Mouse (Mus musculus) liver (tissue): ENCODE data around the gene Lck.

Experiments used
- DNase-seq: peaks from one replicate; pipeline ENCODE4 v3.0.0-alpha.2; 2020; ENCODE audit warnings: mixed read lengths

Lck gene

DNA sequence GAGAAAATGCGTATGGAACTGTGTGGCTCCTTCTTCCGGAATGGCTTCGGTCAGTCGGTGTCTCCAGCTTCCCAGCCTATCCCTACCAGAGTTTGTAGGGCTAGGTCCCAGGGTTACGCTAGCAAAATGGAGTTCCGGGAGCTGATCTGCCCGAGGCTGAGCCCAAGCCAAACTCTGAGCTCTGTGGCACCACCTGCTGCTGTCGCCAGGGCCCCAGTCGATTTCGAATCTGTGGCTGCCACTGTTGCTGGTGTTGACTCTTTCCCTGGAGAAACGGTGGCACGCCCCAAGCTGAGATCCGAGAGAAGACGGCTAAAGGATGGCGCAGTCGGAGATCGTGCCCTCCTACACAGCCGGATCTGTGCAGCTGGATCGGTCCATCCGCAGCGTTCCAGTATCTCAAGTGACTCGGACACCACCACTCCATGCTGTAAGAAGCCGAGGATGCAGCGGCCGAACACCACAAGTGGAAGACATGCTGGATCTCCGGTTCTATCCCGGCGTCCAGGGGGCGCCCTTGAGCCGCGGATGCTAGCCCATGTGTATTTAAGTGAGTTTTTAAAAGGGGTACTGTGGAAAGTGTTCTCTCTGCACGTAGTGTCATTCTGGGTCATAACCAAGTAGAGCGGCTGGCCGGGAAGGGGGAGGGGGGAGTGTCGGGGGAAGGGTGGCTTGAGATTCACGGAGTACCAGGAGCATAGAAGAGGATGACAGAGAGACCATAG, 11.6 kb upstream of the Lck start:
- DNase-seq, result peak; percentile 92

GRCm38 (mm10) chr4:129584370-129584769, 10.9 kb upstream of the Lck start:
- DNase-seq, result no peak

DNA sequence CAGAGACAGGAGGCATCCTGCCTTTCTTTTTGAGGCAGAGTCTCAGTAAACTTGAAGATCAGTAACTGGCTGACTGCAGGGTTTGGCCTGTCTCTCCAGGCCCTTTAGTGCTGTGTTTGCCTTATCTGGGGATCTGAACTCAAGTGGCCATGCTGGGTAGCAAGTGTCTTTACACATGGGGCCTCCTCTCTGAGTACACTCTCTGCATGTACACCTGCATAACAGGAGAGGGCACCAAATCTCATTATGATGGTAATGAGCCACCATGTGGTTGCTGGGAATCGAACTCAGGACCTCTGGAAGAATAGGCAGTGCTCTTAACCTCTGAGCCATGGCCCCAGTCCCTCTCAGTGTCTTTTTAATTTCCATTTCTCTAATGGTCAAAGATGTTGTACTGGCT, 8.8 kb upstream of the Lck start:
- DNase-seq, result no peak

GRCm38 (mm10) chr4:129580347-129580746, 6.9 kb upstream of the Lck start:
- no peak for DNase-seq

DNA sequence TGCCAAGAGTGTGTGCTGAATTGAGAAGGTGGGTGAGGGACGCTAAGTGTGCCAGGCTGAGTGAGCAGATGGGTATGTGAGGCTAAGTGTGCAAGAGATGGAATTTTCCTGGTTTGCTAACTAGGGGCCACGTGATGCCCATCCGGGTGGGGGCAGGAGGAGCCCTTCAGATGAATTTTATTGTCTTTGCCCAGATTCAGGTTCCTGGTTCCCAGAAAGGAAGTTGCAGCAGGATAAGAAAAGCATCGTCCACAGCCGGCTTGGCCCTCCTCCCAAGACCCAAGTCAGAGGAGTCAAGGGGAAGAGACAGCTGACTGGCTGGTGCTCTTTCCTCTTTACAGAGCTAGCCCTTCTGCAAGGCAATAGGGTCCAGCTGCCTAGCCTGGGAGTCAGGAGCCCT, 5.0 kb upstream of the Lck start, which contains the start of gene Fam167b:
Gene Fam167b, minus strand, starts transcription at position 84 of the 400 bp plus-strand sequence.
- DNase-seq, result no peak

- no peak for DNase-seq
Observed at GRCm38 (mm10) chr4:129577688-129578087, 4.2 kb upstream of the Lck start.

DNA sequence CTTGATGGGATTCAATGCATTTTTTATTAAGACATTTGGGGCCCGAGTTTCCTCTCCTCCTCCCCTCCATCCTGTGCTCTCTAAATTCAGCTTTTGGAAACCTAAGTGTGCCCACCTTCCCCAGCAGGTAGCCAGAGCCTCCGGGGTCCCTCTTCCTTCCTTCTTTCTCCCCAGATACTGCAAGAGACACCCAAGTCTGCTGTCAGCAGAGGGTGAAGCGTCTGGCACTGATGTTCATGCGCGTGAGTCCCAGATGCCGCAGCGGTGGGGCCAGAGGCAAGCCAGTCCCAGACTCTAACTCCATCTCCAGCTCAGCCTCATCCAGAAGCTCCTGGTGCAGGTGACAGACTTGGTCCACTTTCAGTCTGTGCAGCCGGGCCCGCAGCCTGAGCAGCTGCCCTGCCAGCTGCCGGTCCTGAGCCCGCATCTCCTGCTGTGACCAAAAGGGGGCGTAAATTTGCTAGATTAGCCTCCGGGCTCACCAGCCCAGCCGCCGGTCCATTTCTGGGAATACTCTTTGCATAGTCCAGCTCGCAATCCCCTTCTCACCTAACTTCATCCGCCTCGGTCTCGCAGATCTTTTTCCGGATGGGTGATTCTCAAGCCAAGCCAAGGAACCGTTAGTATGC, 3.5 kb upstream of the Lck start:
- peak; percentile 79 for DNase-seq

GRCm38 (mm10) chr4:129575171-129575844, 1.9 kb upstream of the Lck start:
- DNase-seq, result peak; percentile 35

DNA sequence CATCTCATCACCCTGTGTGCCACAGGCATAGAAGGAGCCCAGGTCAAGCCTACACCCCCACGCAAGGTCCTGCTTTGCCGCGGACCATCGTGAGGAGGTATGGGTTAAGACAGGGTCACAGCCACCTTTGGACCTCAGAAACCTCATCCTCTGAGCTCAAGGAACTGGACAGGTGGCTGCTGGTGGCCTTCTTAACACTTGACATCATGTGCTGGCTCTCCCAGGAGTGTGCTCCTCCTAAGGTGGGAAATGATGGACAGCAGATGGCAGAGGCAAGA, 409 bp downstream of the Lck start:
- DNase-seq, result no peak

DNA sequence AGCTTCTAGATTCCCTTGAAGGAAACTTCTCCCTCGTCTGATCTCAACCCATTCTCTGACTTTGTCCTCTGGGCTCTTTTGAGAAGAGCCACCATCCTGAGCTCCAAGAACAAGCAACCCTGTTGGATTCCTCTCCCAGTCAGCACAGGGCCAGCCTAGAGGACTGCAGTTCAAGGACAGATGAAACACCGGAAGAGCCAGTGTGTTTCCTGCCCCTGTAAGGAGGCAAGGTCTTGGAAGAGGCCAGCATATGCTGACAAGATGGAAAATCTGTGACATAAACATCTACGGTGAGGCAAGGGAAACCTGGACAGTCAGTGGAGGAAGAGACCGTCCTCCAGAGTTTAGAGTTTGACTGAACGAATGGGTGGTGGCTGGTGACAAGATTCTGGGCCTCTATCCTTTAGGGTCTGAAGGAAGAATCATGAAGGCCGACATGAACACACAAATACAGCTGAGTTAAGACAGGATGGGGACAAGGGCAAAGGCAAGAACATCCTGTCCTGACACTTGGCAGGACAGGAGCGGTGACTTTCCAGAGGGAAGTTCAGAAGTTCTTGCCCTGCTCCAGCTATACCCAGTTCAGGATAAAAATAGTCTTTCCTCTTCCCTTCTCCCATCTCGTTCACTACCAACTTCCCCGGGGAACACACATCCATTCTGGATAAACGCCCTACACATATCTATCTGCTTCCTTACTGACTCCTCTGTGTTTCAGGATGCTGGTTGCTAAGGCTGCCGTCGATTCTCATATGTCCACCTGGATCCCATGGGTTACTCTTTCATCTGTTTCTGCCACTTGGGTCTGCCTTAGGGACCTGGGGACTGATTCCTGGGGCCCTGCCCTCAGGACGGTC, 977 bp downstream of the Lck start:
- DNase-seq, result no peak

- no peak for DNase-seq
Observed at GRCm38 (mm10) chr4:129571551-129572084, 1.8 kb downstream of the Lck start.

DNA sequence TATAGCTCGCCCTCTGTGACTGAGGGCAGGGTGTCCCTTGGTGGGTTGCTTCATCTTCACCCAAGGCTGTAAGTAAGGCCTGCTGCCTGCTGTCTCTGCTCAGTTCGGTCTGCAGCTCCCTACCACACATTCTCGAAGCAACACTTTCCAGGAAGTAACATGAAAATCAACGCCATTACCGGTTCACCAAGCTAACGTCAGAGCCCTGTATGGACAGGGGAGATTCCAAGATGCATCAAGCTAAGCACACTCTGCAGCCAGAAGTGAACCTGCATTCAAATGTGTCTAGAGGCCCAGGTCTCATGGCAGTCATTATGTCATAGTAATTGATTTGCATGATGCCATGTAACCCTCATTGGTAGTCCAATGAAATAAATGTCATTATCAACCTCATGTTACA, 3.4 kb downstream of the Lck start:
- no peak for DNase-seq

GRCm38 (mm10) chr4:129568366-129568765, 5.1 kb downstream of the Lck start:
- DNase-seq, result no peak

- no peak for DNase-seq
Observed at GRCm38 (mm10) chr4:129565139-129565538, 8.3 kb downstream of the Lck start.

- DNase-seq, result no peak
Observed at GRCm38 (mm10) chr4:129563718-129564117, 9.7 kb downstream of the Lck start.

DNA sequence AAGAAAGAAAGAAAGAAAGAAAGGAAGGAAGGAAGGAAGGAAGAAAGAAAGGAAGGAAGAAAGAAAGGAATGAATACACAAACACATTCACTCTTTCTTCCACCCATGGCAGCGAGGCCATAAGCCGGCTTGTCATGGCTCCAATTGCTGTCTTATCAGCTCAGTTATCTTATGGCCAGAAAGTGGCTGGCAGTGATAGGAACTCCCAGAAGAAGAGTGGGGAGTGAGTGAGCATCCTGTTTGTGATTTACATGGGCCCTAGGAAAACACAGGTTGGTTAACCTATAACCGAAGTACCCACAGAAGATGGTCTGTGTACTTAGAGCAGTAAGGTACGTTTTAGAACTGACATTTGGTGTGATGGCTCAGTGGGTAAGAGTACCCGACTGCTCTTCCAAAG, 12.3 kb downstream of the Lck start:
- no peak for DNase-seq

GRCm38 (mm10) chr4:129558321-129558955, 15.0 kb downstream of the Lck start:
- DNase-seq, result no peak

DNA sequence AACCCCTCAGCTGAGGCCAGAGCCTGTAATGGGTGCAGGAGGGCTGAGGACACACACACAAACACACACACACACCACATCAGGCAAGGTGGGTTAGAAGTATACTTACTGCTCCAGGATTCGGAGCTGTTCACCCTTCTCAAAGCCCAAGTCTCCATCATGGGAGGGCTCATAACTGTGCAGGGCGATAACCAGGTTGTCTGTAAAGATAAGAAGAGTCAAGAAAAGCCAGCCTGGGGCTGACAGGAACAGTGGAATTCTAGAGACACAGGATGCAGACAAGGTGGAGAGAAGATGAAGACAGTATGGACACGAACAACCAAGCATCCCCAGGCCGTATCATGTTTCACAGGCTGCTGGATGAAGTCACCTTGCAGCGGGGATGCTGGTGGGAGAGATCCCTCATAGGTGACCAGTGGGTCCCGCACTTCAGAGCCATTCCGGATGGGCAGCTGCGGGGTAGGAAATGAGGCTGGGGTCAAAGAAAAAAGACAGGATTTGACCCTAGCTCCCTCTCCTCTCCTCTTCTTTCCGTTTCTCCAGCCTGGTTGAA, 16.1 kb downstream of the Lck start:
- peak; percentile 68 for DNase-seq

DNA sequence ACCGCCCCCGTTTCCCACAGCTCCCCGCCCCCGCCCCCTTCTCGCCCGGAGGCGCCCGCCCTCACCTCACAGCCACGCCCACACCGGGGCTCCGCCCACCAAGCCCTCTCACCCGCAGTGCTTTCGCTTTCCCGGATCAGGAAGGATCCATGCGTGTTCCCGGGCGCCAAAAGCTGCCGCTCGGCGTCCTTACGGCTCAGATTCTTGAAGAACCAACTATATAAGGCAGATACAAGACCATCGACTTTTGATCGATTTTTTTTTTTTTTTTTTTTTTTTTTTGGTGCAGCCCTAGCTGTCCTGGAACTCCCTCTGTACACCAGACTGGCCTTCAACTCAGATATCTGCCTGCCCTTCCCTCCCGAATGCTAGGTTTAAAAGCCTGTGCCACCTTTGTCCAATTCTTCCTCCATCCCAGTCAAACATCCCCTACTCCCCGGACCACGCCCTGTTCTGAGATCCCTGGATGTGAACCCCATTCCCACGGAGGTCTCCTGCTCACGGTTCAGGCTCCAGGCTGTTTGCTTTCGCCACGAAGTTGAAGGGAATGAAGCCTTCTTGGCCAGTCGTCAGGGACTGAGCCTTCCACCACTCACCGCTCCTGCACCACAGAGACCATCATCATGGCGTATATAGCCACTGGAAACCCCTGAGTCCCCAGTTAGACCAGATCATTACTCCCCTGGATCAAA, 16.8 kb downstream of the Lck start:
- peak; percentile 97 for DNase-seq

DNA sequence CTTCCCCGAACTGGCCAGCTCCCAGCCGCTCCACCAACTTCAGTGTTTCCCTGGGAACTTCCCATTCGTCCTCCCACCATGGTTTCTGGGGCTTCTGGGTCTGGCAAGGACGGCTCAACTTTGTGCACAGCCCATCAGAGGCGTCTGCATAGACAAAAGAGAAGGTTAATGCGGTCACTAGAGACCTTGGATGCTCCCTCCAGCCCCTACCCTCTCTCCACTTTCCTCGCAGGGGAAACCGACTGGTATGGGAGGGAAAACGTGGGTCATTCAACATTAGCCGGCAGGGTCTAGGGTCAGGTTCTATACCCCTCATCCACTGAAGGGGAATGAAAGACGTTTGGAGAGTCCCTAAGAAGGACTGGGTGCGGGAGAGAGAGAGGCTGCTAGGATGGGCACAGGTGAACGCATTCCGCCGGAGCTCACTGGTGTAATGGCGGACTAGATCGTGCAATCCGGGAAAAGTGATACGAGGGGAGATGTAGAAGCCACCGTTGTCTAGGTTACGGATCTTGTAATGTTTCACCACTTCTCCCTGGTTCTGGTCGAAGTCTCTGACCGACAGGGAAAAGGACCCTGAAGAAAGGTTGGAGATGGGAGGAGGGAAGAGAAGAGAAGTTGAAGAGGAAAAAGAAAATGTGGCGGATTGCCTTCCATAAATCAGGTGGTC, 17.4 kb downstream of the Lck start:
- no peak for DNase-seq

GRCm38 (mm10) chr4:129555421-129555861, 18.0 kb downstream of the Lck start:
- DNase-seq, result peak; percentile 69
